Mouse (Mus musculus): ENCODE results near the gene Dpf3.

DNA sequence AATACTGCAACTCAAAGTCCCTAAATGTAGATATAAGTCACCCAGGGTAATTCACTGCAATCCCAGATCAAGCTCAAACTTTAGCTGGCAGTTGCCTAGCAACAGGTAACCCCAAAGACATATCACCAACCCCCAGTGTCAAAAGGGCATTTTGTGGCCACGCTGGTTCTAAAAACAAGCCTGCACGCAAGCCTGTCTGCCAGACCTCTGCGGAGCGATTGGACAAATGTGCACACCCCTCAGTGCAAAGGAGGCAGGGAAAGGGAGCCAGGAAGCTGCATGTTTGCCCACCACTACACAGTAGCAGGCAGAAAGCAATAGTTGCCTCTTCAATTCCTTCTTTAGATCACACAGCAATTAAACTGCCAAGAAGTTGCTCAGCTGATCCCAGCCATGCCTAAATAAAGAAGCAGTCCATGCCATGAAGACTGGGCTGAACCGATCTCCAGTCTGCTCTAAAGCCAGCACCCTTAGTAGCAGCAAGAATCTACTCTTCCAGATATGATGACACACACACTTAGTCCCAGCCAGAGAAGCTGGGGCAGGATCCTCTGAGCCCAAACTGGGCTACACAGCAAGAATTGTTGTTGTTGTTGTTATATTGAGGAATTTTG is 13.4 kb downstream of the Dpf3 start:
- TF ChIP-seq CTCF (IDR thresholded peaks at IDR 0.05; ENCODE audit: control insufficient read depth, insufficient read depth, insufficient replicate concordance, low read depth, low read length) (no peak), POLR2A (IDR thresholded peaks at IDR 0.05; ENCODE audit: control insufficient read depth, low read depth, low read length) (no peak)

All from testis, adult 2 months (tissue).